Mouse (Mus musculus): ENCODE results near the gene Cst9.

GRCm38 (mm10) chr2:148801491-148801921 lies 33.4 kb upstream of the Cst9 start:
- no peak for TF ChIP-seq CTCF (IDR thresholded peaks at IDR 0.05; ENCODE audit: borderline replicate concordance, extremely low read depth, insufficient read depth, insufficient read length)
- TF ChIP-seq POLR2A (IDR thresholded peaks at IDR 0.05; ENCODE audit: borderline replicate concordance, extremely low read depth, insufficient read depth, insufficient read length, poor library complexity, severe bottlenecking), result no peak

Measured in brain, embryonic 14.5 days (tissue).